Mouse (Mus musculus): ENCODE measurements at regions not wholly inside any gene's neighbourhood (a gene's known extent, or its start where the extent isn't known, plus 50 kb on each side); places are given as distances from the start of the nearest gene placed in this dataset.

GRCm38 (mm10) chr1:164532196-164532595 is 74.0 kb upstream of the Atp1b1 start:
- TF ChIP-seq POLR2A (IDR thresholded peaks at IDR 0.05; ENCODE audit: low read depth, low read length): no peak
- no peak for TF ChIP-seq CTCF (conservative IDR thresholded peaks at IDR 0.05; ENCODE audit: insufficient read depth, insufficient read length, low read depth, low read length)
